Mouse (Mus musculus): ENCODE data around the gene Tmprss9. TPM values are rescaled to one million over a fixed set of nuclear protein-coding genes. Genes with fewer than 3 reads are reported as not detected.

Tmprss9 gene
- polyA plus RNA-seq, 1 experiment from 2014 or later: 0.05 TPM

DNA sequence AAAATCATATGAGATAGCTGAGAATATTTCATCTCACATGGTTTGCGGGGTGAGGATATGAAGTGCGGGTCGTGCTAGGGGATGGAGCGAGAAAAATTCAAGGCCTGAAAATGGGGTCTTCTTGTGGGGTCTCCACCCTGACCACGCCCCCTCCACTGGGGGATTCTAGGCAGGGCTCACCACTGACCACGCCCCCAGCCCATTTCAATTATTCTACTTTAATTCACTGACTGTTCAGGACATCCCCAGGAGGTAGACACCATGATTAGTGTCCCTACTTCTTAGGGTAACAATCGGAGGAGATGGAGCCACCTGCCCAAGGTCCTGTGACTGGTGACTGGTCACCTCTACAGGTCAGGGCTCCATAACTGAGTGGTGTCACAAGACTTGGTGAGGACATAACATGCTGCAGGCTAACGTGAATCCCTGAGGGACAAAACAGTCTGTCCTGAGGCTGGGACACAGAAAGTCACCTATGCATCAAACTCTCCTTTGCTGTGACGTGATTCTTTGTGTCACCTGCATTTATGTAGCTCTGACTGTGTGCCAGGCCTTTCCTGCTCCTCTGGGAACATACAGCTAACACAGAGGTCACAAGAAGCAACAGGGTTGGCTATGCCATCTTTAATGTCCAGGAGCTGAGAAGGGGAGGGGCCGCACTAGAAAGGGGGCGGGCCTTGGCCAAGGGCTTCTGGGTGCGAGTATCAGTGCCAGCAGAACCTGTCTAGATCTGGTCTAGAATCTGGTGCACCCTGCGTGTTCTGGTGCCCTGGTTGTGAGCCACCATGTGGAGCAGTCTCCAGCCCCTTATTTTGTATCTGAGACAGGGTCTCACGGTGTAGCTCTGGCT, 62.7 kb downstream of the Tmprss9 start:
- H3K9me3 ChIP-seq (ENCODE audit: low read depth, low read length): no peaks in the 10 kb centered on the region
- H3K36me3 ChIP-seq (ENCODE audit: insufficient read depth): no peaks in the 10 kb centered on the region
- peaks cover 51% of the 10 kb centered on the region for H3K27me3 ChIP-seq (ENCODE audit: insufficient read depth, low read length)
- no peak overlapping the region for H3K27ac ChIP-seq (ENCODE audit: low read depth)
- no peak for TF ChIP-seq CTCF (IDR thresholded peaks at IDR 0.05; ENCODE audit: low read depth)
- DNase-seq (no peak), ATAC-seq (ENCODE audit: insufficient read depth) (no peak)
- no peak overlapping the region for H3K9ac ChIP-seq
- WGBS: 42% methylated on average over 14 of the region's 14 CpGs
- H3K4me3 ChIP-seq (ENCODE audit: low read depth, low read length): no peak overlapping the region
- peaks cover 58% of the 10 kb centered on the region for H3K4me1 ChIP-seq (ENCODE audit: insufficient read depth)
- no peak overlapping the region for H3K4me2 ChIP-seq

DNA sequence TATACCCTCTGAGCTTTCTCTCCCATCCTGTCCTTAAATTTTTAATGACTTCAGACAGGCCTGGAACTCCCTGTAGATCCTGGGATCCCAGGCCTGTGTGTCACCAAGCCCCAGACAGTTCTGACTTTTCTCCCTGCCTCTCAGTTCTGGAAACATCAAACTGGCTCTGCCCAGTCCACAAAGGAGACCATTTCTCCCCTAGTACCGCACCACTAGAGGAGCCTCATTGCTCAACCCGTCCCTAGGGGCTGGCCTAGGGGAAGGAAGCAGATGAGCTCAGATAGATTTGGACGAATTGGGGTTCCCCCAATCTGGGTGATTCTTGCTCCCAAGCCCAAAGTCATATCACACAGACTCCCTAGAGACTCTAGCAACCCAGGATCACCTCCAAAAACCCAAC, 63.6 kb downstream of the Tmprss9 start:
- no peak for ATAC-seq (ENCODE audit: insufficient read depth)
- Histone ChIP-seq H3K27ac (ENCODE audit: low read depth) (0 out of 2 replicates have a peak overlapping the region, but pooled peaks have one; percentile 33), H3K4me3 (ENCODE audit: low read depth, low read length) (no peak overlapping the region), H3K36me3 (ENCODE audit: insufficient read depth) (no peaks in the 10 kb centered on the region), H3K4me1 (ENCODE audit: insufficient read depth) (peaks cover 65% of the 10 kb centered on the region), H3K9ac (no peak overlapping the region), H3K27me3 (ENCODE audit: insufficient read depth, low read length) (peaks cover 49% of the 10 kb centered on the region), H3K4me2 (peak overlapping the region; percentile 73), H3K9me3 (ENCODE audit: low read depth, low read length) (no peaks in the 10 kb centered on the region)
- 18% methylated on average over 3 of the region's 3 CpGs for WGBS
- DNase-seq: no peak
- TF ChIP-seq CTCF (IDR thresholded peaks at IDR 0.05; ENCODE audit: low read depth): no peak

DNA sequence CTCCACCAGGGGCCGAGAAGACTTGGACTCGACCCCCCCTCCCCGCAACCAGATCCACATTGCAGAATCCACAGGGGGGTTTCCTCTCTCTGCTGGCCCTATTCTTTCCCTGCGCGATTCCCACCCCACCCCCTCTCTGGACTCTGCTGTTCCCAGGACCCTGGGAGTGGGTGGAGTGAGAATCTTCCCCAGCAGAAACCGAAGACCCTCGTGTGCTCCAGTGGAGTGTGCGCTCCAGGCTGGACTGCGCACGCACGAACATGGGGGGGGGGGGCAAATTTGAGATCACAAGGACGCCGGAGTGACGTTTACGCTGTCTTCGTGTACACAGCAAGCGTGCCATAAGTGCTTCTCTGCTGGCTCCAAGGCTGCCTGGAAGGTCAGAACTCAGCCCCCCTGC, 64.0 kb downstream of the Tmprss9 start:
- Histone ChIP-seq H3K27ac (ENCODE audit: low read depth) (peak overlapping the region; percentile 77; the same call in 1 of the 2 replicates), H3K9ac (peak overlapping the region; percentile 46; the same call in 1 of the 2 replicates), H3K4me3 (ENCODE audit: low read depth, low read length) (peak overlapping the region; percentile 37), H3K36me3 (ENCODE audit: insufficient read depth) (no peaks in the 10 kb centered on the region), H3K9me3 (ENCODE audit: low read depth, low read length) (no peaks in the 10 kb centered on the region), H3K27me3 (ENCODE audit: insufficient read depth, low read length) (peaks cover 44% of the 10 kb centered on the region), H3K4me1 (ENCODE audit: insufficient read depth) (peaks cover 67% of the 10 kb centered on the region), H3K4me2 (peak overlapping the region; percentile 73)
- ATAC-seq (ENCODE audit: insufficient read depth) (no peak), DNase-seq (no peak)
- WGBS: 6% methylated on average over 17 of the region's 17 CpGs
- TF ChIP-seq CTCF (IDR thresholded peaks at IDR 0.05; ENCODE audit: low read depth): no peak

DNA sequence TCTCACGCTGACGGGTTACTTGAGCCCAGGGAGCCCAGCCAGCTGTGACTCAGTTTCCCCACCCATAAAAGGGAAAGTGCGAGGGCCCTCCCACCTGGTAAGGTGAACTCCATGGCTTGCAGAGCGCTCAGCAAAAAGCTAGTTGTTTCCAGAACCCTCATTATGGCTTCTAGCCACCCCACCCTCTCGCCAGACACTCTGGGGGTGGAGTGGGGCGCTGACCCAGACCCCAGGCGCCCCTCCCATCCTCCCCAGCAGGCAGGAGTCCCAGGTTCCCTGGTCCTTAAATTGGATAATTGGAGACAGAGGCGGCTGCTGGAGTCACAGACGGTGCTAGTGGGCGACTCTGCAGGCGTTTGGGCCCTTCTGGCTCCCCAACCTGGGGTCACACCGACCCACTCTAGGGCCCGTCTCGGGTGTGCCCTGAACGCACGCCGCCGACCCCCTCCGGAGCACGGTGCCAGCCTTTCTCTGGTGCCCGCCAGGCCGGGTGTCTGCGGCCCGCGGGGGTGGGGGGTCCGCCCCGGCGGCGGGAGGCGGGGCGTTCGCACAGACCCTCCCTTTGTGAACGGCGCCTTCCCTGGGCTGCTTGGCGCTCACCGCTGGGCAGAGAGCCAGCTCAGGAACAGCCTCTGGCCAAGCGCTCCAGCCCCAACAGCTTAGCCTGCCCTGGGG, 64.6 kb downstream of the Tmprss9 start:
- Histone ChIP-seq H3K27me3 (ENCODE audit: insufficient read depth, low read length) (peaks cover 39% of the 10 kb centered on the region), H3K4me1 (ENCODE audit: insufficient read depth) (peaks cover 66% of the 10 kb centered on the region), H3K4me2 (peak overlapping the region; percentile 73), H3K27ac (ENCODE audit: low read depth) (peak overlapping the region; percentile 77; the same call in 1 of the 2 replicates), H3K4me3 (ENCODE audit: low read depth, low read length) (peak overlapping the region; percentile 37), H3K9ac (peak overlapping the region; percentile 46), H3K9me3 (ENCODE audit: low read depth, low read length) (no peaks in the 10 kb centered on the region), H3K36me3 (ENCODE audit: insufficient read depth) (no peaks in the 10 kb centered on the region)
- WGBS: 2% methylated on average over 37 of the region's 37 CpGs
- TF ChIP-seq CTCF (IDR thresholded peaks at IDR 0.05; ENCODE audit: low read depth): no peak
- ATAC-seq (ENCODE audit: insufficient read depth) (peak; percentile 54; the same call in 1 of the 2 replicates), DNase-seq (peak; percentile 91)

DNA sequence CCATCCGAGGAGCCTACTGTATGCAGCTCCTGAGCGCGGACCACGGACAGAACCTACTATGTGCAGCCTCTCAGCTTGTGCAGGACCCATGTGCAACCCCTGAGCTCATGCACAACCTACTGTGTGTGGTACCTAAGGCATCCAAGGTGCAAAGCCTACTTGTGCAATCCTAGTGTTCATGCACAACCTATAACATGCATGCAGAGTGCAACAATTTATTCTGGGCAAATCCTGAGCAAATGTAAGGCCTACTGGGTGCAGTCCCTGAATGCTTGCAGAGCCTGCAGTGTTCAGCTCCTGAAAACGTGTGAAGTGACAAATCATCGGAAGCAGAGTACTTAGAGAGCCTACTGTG, 65.1 kb downstream of the Tmprss9 start:
- DNase-seq: no peak
- H3K4me1 ChIP-seq (ENCODE audit: insufficient read depth): peaks cover 61% of the 10 kb centered on the region
- H3K4me3 ChIP-seq (ENCODE audit: low read depth, low read length): peak overlapping the region; percentile 37
- H3K9ac ChIP-seq: no peak overlapping the region
- peaks cover 34% of the 10 kb centered on the region for H3K27me3 ChIP-seq (ENCODE audit: insufficient read depth, low read length)
- peak overlapping the region; percentile 77; the same call in 1 of the 2 replicates for H3K27ac ChIP-seq (ENCODE audit: low read depth)
- H3K9me3 ChIP-seq (ENCODE audit: low read depth, low read length): no peaks in the 10 kb centered on the region
- TF ChIP-seq CTCF (IDR thresholded peaks at IDR 0.05; ENCODE audit: low read depth): no peak
- peak overlapping the region; percentile 73 for H3K4me2 ChIP-seq
- no peak for ATAC-seq (ENCODE audit: insufficient read depth)
- no peaks in the 10 kb centered on the region for H3K36me3 ChIP-seq (ENCODE audit: insufficient read depth)
- WGBS: 16% methylated on average over 6 of the region's 6 CpGs

DNA sequence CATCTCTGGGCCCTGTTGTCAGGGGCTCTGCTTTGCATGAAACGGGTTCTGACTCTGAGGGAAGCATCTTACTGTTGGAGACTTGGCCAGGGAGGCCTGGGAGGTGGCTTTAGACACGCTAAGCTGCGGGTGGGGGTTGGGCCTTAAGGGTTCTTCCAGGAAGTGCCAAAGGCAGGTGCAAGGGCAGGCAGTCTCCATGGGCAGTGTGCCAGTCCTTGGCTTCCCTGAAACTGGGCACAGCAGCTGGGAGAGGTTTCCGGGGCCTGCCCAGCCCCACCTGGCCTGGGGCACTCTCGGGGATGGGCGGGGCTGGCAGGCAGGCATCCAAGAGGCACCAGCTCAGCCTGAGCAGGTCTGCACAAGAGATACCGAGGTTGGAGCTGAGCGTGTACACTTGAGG, 66.0 kb downstream of the Tmprss9 start:
- Histone ChIP-seq H3K27ac (ENCODE audit: low read depth) (peak overlapping the region; percentile 79; the same call in 1 of the 2 replicates), H3K4me1 (ENCODE audit: insufficient read depth) (peaks cover 54% of the 10 kb centered on the region), H3K27me3 (ENCODE audit: insufficient read depth, low read length) (peaks cover 26% of the 10 kb centered on the region), H3K9me3 (ENCODE audit: low read depth, low read length) (no peaks in the 10 kb centered on the region), H3K4me3 (ENCODE audit: low read depth, low read length) (no peak overlapping the region), H3K36me3 (ENCODE audit: insufficient read depth) (no peaks in the 10 kb centered on the region), H3K4me2 (no peak overlapping the region; the same call in 1 of the 2 replicates), H3K9ac (no peak overlapping the region)
- no peak for TF ChIP-seq CTCF (IDR thresholded peaks at IDR 0.05; ENCODE audit: low read depth)
- DNase-seq (peak; percentile 67), ATAC-seq (ENCODE audit: insufficient read depth) (no peak)
- 26% methylated on average over 8 of the region's 8 CpGs for WGBS

Data from lung, embryonic 14.5 days (tissue).